Mouse (Mus musculus): ENCODE measurements around the gene Mvb12b.
A peak's percentile ranks its signal among the peaks of the same experiment; 100 is the strongest.
"Not testable (repeated sequence)": the region's sequence is repeated elsewhere in the genome, so short reads cannot be mapped to it uniquely, and the experiment has no call there.

Gene Mvb12b

DNA sequence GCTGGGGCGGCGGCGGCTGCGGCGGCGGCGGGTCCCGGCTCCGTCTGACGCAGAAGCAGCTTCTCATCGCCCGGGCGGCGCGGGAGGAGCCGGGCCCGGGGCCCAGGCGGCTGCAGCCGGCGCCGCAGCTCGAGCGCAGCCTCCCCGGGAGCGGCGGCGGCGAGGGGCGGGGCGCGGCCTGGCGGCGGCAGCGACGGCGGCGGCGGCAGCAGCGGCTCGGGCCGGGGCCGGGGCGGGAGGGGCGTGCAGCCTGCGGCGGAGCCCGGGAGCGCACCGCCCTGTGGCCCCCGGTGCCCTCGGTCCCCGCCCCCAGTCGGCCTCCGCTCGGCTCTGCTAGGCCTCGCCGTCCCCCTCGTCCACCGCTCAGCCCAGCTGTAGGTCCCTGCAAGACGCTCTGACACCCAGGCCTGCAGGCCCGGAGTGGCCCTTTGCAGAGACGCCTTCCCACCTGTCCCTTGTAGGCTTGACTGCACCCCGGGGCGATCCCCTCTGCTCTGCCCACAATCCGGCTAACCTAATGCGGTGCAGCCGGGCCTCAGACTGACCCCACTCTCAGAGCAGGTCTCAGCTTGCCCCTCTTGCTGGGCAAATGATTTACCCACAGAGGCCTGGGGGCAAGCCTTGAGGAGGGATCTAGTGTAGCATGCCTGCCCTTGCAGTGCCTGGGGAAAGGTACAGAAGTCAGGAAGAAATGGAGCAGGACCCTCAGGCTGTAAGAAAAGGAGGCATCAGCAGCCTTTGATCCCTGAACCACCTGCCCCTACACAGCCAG, at the start of gene Mvb12b:
Gene Mvb12b, minus strand, starts transcription at position 619 of the 772 bp plus-strand sequence.
- DNase-seq (ENCODE audit: low read depth, low spot score), result peak; percentile 52

DNA sequence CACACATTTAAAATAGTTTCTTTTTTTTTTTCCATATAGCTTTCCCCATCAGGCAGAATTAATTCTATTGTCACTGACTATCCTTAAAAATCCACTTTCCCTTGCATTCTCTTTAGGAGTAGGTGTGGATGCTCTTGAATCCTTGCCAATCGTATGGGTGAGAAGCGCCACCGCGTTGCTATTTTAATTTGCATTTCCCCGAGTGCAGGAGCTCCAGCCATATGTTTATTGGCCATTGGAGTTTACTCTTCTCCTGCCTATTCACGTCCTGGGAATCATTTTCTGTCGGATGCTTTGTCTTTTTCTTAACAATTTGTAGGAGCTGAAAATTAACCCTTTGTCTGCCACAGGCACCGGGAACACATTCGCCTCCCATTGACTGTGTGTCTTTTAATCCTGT, 48.0 kb upstream of the Mvb12b start:
- no peak for DNase-seq (ENCODE audit: low read depth, low spot score)

DNA sequence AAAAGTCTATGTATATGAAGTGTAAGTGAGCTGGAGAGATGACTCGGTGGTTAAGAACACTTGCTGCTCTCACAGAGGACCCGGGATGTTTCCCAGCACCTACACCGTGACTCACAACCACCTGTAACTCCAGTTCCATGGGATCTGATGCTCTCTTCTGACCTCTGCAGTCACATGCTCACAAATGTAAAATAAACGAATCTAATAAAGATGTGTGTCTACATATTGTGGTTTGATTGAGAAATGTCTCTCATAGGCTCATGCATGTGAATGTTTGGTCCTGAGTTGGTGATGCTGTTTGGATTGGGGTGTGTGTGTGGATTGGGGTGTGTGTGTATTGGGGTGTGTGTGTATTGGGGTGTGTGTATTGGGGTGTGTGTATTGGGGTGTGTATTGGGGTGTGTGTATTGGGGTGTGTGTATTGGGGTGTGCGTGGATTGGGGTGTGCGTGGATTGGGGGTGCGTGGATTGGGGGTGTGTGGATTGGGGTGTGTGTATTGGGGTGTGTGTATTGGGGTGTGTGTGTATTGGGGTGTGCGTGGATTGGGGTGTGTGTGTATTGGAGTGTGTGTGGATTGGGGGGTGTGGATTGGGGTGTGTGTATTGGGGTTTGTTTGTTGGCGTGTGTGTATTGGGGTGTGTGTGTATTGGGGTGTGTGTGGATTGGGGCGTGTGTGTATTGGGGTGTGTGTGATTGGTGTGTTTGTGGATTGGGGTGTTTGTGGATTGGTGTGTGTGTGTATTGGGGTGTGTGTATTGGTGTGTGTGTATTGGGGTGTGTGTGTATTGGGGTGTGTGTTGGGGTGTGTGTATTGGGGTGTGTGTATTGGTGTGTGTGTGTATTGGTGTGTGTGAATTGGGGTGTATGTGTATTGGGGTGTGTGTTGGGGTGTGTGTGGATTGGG, 46.1 kb upstream of the Mvb12b start:
- no peak for DNase-seq (ENCODE audit: low read depth, low spot score)

DNA sequence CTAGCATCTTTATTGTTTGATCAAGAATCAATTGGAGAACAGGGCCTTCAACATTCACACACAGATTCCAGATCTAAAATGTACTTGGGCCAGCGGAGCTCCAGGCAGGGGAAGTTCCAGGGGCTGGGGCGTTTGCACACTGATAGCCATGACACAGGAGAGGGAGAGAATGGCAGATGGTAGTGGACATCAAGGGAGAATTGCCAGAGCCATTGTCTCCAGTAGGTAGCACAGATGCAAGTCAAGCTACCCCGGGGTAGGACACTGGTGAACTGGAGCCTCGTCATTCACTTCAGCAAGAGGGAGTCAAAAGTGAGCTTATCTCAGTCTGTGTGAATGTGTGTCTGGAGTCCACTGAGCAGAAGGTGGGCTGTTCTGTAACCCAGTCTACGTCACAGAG, 43.4 kb upstream of the Mvb12b start:
- DNase-seq (ENCODE audit: low read depth, low spot score), result no peak

DNA sequence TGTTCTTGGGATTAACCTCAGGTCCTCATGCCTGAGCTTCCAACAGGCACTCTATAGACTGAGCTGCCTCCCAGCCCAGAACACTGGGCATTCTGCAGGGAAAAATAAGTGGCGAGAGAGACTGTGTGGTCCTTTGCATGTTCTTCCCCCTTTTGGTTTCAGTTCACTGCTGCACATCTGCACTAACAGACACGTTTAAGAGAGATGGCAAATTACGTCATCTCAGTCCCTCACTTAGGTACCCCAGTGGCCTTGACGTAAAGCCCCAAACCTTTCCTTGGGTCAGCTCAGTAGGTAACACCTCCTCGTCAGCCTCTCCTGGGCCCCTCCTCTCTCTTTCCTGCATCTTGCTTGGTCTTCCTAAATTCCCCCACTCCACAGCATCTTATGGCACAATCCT, 37.5 kb upstream of the Mvb12b start:
- DNase-seq (ENCODE audit: low read depth, low spot score), result no peak

DNA sequence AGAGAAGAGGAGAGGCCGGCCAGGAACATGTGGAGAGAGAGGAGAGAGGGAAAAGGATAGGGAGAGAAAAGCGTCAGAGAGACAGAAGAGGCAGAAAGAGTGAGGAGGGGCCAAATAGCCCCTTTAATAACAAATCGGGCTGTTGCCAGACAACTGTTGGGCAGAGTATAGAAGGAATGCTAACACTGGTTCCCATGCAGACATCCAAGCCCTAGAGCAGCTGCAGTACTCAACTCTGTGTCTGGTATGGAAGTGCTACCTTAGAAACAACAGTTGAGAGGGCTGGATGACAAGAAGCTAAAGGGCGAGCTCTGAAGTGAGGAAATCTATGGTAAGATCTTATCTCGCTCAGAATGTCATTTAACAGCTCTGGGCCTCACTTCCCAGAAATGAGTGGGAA, 35.7 kb upstream of the Mvb12b start:
- DNase-seq (ENCODE audit: low read depth, low spot score), result no peak

DNA sequence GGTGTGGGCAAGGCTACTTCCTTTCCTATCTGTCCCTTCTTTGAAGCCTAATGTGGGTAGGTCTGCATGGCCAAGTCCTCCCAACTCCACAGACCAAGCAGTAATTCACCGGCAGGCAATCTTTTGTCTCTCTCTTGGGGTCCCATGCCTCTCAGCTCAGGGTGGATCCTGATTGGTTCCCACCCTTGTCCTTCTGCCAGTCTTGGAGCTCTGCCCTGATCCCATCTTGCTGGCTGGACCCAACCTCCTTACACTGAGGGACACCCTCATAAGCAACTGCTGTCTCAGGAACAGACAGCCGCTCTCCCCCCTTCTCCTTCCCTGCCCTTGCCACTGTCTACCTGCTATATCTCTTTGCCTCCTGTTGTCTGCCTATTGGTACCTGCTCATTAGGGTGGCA, 34.7 kb upstream of the Mvb12b start:
- no peak for DNase-seq (ENCODE audit: low read depth, low spot score)

DNA sequence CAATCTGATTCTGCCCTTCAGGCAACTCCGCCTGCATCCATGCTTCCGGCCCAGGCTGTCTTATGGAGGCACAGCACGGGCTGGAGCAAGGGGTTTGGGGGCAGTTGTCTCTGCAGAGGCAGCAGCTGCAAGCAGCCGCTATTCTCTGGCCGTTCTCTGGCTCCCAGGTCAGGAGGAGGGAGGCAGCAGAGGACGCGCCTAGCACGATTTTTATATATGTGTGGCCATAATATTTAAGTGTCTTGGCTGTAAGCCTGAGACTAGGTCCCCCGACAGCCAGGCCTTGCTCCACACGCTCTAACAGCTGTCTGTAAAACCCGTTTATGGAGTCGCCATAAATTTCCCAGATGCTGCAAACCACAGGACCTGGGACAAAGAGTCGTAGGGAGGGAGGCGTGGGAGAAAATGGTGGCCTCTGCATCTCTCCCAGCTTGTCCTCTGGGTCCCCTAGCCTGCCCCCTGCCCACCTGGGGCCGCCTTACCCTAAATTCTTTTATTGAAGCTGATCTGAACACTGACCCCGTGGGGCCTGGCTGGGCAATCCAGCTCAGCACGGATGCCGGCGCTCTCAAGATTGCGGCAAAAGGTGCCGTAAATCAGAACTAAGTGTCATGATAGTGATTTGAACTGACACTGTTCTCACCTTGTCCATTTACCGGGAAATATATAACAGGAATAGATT, 32.3 kb upstream of the Mvb12b start:
- DNase-seq (ENCODE audit: low read depth, low spot score), result no peak

DNA sequence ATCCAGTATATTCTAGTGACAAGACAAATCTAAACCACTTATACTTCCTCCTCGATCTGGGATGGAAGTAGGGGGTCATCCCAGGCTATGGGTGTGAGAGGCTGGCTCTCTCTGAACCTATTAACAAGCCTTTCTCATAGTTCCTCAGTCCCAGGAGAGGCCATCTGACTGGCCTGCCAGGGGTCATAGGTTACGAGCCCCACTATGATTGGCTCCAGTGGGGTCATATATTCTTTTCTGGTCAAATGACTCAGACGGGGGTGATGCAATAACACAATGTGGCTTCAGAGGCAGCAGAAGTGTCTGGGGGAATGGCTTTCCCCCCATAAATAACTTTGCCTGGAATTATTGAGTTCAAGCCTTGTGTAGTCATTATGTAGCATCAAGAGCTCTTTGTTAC, 31.1 kb upstream of the Mvb12b start:
- no peak for DNase-seq (ENCODE audit: low read depth, low spot score)

DNA sequence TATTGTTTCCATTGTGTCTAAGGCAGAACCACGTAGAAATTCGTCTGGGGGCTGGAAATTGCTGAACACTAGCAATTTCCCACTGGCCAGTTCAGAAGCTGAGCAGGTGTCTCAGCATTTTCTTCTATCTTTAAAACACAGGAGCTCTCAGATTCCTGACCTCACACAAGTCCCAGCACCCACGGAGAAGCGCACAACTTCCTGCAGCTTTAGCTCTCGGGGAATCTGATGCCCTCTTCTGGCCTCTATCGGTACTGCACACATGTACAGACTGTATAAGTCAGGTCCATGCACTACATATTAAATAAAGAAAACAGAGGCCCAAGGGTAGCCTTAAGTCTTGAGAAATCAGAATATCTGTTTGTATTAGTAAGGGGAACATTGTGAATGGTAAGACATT, 30.6 kb upstream of the Mvb12b start:
- DNase-seq (ENCODE audit: low read depth, low spot score), result peak; percentile 57

DNA sequence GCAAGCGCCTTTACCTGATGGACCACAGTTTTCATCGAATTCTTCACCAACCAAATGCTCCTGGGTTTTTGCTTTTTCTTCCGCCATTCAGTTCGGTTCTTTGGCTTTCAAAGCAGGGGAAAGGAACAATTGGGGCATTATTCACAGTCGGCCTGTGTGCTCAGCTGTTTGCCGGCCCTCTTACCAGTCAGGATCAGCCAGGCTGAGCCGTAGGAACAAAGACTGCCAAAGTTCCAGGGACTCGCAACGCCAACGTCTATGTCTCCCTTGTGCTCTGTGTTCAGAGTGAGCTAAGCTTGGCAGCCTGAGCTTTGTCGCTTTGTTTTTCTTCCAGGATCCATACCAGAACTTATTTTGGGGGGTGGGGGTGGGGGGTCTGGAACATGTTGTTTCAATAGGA, 28.9 kb upstream of the Mvb12b start:
- no peak for DNase-seq (ENCODE audit: low read depth, low spot score)

DNA sequence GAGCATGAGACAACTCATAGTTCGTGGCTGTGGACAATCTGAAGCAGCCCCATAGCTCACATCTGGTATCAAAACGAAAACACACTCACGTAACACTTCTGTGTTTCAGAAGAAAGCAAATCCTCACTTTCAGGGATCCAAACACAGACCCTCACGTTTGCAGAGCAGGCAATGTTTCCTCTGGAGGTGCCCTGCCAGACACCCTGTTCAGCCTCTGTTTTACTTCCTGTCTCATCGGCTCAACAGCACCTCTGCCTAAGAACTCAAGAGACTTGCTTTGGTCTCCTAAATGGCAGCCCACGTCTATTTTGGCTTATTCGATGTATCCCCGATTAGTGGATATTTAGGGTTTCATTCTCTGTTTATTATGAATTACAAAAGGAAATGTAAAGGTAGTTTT, 27.3 kb upstream of the Mvb12b start:
- no peak for DNase-seq (ENCODE audit: low read depth, low spot score)

DNA sequence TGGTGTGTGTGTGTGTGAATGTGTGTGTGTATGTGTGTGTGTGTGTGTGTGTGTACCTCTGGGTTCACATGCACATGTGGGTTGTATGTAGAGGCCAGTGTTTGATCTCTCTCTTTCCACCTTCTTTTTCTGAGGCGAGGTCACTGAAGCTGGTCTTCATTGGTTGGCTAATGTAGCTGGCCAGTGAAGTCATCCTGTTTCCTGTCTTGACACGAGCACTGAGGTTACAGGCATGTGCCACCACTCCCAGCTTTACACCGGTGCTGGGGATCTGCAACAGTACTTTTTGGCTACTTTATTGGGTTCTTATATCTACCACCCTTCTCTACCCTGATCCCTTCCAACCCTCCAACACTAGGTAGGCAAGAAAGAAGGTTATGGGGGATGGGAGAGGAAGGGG, 26.6 kb upstream of the Mvb12b start:
- DNase-seq (ENCODE audit: low read depth, low spot score), result no peak

DNA sequence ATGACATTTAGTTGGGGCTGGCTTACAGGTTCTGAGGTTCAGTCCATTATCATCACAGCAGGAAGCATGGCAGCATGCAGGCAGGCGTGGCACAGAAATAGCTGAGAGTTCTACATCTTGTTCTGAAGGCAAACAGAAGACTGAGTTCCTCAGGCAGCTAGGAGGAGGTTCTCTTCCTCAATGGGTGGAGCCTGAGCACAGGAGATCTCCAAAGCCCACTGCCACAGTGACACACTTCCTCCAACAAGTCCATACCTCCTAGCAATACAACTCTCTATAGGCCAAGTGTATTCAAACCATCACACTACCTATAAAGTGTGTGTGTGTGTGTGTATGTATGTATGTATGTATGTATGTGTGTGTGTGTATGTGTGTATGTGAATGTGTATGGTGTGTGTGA, 25.9 kb upstream of the Mvb12b start:
- DNase-seq (ENCODE audit: low read depth, low spot score), result not testable (repeated sequence)

DNA sequence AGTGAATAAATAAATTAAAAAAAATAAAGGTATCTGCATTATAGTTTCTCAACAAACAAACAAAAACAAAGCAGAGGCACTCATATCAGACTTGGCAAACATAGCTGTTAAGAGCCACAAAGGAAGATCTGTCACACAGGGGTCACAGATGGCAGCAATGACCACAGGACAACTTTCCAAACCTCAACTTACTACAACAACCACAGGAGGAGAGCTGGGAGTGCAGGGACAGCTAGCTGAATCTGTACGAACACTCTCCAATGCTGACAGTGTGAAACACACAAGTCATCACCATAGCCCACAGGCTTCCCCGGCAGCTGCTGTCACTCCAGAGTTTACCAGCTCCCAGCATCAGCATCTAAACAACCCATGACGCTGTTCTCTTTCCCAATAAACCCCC, 25.0 kb upstream of the Mvb12b start:
- DNase-seq (ENCODE audit: low read depth, low spot score), result no peak

DNA sequence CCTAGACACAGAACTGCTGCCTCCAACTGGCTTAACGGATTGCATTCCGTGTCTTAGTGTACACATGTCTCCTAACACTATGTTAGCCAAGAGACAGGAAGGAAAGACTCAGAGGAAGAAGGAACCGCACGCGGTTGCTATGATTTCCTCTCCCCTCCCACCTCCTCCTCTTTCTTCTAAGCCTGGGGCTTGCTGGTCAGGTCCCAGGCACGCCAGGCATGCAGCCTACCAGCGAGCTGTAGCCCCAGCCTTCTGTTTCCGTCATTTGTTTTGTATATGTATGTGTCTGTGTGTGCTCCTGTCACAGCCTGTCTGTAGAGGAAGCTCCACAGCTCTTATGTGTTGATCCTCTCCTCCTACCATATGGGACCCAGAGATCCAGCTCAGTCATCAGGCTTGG, 20.6 kb upstream of the Mvb12b start:
- no peak for DNase-seq (ENCODE audit: low read depth, low spot score)

DNA sequence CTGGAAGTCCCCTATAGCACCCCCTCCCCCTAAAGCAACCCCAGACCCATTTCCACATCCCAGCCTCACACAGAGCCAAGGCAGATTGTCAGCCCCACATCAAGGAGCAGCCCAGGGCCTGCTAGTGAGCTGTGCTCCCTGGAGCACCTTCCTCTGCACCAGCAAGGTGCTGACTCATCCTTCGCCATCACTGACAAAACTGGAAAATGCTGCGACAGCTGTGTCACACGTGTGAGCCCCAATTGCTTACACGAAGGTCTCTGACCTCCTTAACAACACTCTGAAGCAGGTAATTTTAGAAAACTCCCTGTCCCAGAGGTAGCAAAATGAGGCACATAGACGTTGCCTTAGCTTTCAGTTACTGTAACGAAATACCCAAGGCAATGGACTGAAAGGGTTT, 19.4 kb upstream of the Mvb12b start:
- no peak for DNase-seq (ENCODE audit: low read depth, low spot score)

DNA sequence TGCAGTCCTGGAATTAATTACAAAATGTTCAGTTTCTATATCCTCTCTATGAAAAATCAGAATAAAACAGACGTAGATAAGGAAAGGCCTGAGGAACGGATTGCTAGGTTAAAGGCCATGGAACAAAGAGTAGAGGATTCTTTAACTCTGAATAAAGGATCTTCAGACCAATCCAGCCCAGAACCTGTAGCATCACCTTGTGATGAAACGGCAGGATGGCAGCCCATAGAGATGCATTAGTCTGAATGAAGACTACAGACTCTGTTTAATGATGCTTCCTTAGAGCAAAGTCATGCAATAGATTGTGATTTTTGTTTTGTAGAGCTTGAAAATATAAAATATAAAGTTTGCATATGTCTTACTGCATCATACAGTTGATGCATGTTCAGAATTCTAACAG, 8.1 kb upstream of the Mvb12b start:
- no peak for DNase-seq (ENCODE audit: low read depth, low spot score)

DNA sequence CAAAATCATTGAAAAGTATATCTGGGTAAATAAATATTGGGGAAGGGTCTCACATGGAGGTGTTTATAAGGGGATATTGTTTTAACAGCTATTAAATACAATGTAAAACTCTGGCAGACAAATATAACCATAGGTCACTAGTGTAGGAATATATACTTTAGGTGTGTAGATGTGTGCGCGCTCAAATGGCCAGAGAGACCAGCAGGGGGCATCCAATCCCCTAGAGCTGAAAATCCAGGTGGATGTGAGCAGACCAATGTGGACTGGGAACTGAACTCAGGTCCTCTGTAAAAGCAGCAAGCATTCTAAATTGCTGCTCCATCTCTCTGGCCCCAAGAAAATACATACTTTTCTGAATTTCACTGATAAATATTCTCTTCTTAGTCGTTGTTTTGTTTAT, 5.4 kb upstream of the Mvb12b start:
- no peak for DNase-seq (ENCODE audit: low read depth, low spot score)

DNA sequence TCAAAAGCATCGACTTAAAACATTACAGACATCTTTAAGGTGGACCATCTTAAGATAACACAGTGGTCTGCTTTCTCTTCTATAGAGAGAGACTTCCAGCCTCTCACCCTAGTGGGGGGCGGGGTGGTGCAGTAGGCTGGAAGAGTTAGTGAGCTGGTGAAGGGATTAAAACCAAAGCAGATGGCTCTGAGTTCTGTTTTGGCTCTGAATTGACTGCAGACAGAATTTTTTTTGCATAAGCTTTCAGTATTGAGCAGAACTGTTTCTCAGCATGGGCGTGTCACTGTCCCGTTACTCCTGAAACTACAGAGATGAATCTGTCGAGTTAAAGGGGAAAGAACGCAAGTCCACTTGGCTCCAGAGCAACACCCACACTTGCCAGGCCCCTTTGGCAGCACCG, 4.6 kb upstream of the Mvb12b start:
- no peak for DNase-seq (ENCODE audit: low read depth, low spot score)

DNA sequence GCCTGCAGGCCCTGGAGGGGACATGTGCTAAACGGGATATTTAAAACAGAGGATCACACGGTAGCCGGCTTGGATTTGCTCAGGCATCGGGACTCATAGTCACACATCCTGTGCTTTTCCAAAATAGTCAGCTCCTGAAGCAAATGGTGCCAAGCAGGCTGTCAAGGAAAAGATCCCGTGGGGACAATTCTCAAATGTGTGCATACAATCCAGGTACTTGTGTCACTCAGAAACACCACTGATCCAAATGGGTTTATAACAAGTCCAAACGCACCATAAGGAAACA, 297 bp upstream of the Mvb12b start:
- DNase-seq (ENCODE audit: low read depth, low spot score), result no peak
